Mouse (Mus musculus) ovary, adult 18-20 months (tissue): ENCODE results near the gene Negr1.

Experiments used
- DNase-seq: peaks from one replicate; pipeline ENCODE4 v3.0.0; 2022; ENCODE audit warnings: low spot score, mixed read lengths

The Negr1 gene

GRCm38 (mm10) chr3:156690059-156690605, 128.5 kb downstream of the Negr1 start:
- no peak for DNase-seq

GRCm38 (mm10) chr3:156698687-156699086, 137.1 kb downstream of the Negr1 start:
- no peak for DNase-seq

- no peak for DNase-seq
These were observed 141.6 kb downstream of the Negr1 start for GRCm38 (mm10) chr3:156703241-156703640.

- no peak for DNase-seq
These were observed 148.6 kb downstream of the Negr1 start for GRCm38 (mm10) chr3:156710240-156710639.

- DNase-seq: no peak
These were observed 149.1 kb downstream of the Negr1 start for GRCm38 (mm10) chr3:156710693-156711092.

GRCm38 (mm10) chr3:156736335-156736734, 174.7 kb downstream of the Negr1 start:
- no peak for DNase-seq

DNA sequence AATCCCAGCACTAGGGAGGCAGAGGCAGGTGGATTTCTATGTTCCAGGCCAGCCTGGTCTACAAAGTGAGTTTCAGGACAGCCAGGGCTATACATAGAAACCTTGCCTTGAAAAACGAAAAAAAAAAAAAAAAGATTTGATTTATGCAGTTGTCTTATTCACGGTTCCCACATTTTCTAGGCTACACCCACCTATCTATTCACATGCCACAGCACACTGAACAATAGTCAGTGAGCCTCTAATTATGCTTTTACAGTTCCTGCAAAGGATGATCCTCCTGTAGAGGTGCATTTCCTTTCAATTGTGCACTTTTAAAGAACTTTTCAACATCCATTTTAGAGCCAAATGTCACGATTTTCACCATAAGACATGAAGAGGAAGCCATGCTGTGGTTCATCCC, 177.9 kb downstream of the Negr1 start:
- DNase-seq: no peak

- DNase-seq: no peak
These were observed 181.7 kb downstream of the Negr1 start for GRCm38 (mm10) chr3:156743266-156743665.

DNA sequence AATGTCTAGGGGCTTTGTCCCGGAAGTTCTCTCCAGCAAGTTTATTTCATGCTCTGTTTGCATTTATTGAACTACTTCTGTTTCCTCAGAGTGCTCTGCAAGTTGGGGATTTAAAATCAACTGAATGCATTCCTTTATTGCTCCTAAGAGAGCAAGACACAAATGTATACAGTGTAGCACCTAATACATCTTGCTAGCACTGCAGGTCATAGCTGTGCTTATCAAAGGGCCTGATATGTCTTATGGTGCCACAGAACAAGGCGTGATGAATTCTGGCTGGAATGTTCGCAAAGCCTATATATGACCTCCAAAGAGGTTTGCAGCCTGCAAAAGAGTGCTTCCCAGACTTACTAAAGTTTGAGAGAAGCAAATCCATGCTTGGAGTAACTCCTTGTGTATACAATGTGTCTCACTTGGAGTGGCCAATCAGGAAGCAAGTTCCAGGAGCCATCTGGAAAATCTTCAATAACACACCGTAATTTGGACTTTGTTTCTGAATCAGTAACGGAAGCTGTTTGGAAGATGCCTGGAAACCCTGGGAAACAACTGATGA, 183.7 kb downstream of the Negr1 start:
- DNase-seq: no peak

DNA sequence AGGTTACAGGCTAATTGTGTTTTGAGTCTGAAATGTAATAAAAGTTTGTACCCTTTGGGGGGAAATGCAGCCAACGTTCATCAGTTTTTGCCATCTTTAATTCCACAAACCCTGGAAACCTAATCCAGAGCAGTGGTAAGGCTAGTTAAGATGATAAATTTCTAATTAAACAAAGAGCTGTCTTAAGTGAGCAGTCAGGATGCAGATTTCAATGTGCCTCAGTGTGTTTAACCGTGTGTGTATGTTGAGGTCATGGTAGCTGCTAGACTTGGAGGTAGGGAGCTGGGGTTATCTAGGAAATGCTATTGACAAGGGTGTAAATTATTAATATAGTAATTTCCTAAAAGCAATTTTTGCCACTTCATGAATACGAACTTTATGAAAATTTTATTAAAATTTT, 185.9 kb downstream of the Negr1 start:
- no peak for DNase-seq

DNA sequence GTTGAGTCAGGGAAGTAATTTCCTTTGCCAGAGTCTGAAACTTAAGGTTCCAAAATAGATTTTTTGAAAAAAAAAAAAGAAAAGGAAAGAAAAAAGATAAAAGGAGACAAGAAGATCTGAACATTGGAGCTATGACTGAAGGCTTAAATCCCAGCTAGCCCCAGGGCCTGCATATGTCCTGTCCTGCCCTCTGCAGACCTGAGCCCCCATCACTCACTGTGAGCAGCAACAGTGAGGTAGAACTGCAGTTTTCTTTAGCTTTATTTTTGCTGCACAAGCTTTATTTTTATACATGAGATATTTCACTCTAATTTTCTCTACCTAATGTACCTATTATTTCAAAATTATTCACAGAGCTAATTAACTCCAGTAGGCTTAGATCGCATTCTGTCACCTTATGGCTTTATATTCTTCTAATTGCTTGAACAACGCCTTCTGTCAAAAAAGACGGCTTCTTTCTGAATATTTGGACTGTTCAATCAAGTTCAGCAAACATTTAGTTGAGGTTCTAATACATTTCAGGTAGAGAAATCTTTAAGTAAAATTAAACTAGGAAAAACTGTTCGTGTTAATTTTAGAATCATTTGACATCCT, 192.3 kb downstream of the Negr1 start:
- no peak for DNase-seq

- DNase-seq: no peak
These were observed 193.4 kb downstream of the Negr1 start for GRCm38 (mm10) chr3:156754790-156755530.

DNA sequence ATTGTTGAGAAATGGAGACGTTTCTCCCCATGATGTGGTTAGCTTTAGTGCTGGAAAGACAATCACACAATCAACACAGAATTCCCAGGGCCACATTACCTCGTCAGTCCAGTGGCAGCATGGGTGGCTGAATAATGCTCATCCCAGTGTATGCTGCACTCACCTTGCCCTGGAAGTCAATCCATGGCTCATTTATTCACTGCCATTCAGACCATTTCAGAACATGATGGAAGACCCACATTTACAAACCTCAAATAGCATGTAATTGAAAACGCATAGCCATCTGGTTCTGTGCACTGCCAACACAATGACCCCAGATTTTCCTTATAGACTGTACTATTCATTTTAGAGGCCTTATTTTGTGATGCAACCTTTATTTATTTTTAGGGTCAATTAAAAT, 203.4 kb downstream of the Negr1 start:
- DNase-seq: no peak

- no peak for DNase-seq
These were observed 204.7 kb downstream of the Negr1 start for GRCm38 (mm10) chr3:156766171-156766845.

DNA sequence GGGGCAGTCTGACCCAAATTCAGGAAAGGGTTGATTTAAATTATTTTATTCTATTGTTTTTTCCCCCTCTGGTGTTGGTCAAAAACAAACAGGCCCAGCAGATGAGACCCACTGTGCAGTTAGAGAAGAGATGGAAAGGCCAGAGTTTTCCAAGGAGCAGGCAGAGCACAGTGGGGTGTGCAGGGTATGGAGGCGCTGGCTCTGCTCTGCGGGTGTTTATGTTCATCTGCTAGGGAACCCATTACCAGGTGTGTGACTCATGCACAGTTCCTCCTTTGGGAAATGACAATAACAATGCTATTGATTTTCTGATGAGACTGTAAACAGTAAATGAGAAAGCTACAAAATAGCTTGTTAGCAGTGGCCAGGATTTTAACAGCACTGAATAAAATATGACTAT, 210.0 kb downstream of the Negr1 start:
- no peak for DNase-seq

- no peak for DNase-seq
These were observed 210.5 kb downstream of the Negr1 start for GRCm38 (mm10) chr3:156772057-156772456.

DNA sequence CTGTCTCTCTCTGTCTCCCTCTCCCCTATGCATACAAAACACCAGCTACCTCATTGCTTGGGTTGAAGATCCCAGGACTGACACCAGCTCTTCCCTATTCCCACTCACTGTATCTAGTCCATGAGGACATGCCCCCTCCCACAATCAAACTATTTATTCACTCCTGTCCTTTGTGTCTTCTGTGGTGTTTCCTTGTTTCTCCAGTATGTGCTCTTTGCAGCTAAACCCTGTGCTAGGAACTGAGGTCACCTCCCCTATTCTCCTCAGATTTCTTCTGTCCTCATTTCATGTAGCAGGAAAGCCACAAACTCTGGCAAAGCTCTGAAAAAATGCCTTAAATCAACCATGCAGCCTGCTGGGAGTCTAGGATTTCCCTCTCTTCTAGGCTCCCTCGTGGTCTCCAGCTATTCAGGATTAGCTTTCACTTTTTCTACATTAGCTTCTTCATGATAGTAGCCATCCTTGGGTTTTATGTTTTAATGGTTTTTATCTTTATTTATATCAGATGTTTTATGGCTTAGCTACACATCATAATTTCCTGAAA, 222.8 kb downstream of the Negr1 start:
- DNase-seq: no peak

GRCm38 (mm10) chr3:156786355-156786754, 224.8 kb downstream of the Negr1 start:
- no peak for DNase-seq

DNA sequence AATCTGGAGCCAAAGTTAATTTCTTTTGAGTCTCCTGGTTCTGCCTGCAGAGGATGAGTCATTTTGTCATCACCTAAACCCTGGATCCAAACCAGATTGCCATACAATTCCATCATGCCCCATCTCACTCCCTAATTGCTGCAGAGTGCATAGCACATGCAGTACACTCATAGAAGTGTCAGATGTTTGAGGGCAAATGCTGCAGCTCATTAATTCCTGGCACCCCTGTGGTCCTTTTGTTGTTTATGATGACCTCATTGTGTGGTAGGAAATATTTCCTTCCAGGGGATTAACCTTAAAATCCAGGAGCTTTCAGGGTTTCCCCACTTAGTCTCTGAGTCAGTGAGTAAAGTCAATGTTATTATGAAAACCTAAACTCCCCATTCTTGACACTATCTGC, 229.6 kb downstream of the Negr1 start:
- DNase-seq: no peak

GRCm38 (mm10) chr3:156792743-156793142, 231.1 kb downstream of the Negr1 start:
- no peak for DNase-seq

DNA sequence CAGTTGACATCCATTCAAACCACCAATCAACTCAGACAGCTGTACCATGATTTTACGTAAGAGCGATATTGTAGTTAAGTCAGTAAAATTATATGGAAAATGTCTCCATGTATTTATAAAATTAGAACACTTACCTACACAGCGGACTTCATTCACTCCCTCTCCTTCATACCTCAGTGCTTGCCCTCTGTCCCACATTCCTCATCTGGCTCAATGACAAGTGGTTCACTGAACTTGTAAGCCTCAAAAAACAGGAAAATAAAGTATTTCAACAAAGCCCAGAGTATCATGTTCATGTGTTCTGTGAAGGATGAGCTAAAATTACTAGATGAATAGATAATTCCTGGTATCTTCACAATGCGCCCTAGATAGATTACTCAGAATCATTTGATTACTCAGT, 232.5 kb downstream of the Negr1 start:
- DNase-seq: no peak

GRCm38 (mm10) chr3:156794610-156795009, 233.0 kb downstream of the Negr1 start:
- no peak for DNase-seq
